Mouse (Mus musculus) G1E (cell line): ENCODE results near the gene Ifngr2.

Experiments used
- CTCF ChIP-seq: IDR thresholded peaks from 2 replicates; pipeline ENCODE4 v1.5.1; 2012; ENCODE audit warnings: low read depth, low read length, inconsistent platforms, mixed read lengths
- GATA1 ChIP-seq: IDR thresholded peaks from 2 replicates; pipeline ENCODE4 v1.6.1; 2012; ENCODE audit warnings: borderline replicate concordance, low read length, inconsistent platforms, mixed read lengths

DNA sequence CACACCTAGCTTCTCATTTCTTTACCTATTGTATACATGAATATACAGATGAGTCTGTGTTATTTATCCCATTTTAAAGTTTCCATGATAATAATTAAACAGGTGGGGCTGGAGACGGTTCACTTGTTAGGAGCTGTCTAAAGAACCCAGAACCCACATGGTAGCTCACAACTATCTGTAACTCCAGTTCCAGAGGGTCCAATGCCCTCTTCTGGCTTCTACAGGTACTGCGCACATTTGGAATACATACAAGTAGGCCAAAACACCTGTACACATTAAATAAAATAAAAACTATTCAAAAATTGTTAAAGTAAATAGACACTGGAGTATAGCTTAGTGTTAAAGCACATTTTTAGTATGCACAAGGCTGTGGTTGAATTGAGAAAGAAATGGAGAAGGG, 35.4 kb downstream of the Ifngr2 start:
- TF ChIP-seq CTCF, result 0 out of 2 replicates have a peak, but pooled peaks have one; percentile 18
- TF ChIP-seq GATA1, result no peak
